Comparison of ENCODE assay signal across 7 mouse cellular contexts in genomic region chr1:118390266-118390660, GRCm38 (mm10). TPM values are rescaled to one million over a fixed set of nuclear protein-coding genes. Genes with fewer than 3 reads are reported as not detected.
DNase-seq lines count a peak whose midpoint lies in the region; ATAC-seq and TF ChIP-seq lines count a peak whose summit lies in the region.

No protein-coding gene starts in this region.

- 14% methylated on average over 8 of the region's 8 CpGs for WGBS in lung, embryonic 15.5 days
- 15% methylated on average over 8 of the region's 8 CpGs for WGBS in intestine, postnatal 0 days
- 6% methylated on average over 8 of the region's 8 CpGs for WGBS in olfactory bulb, adult 2 months

- peaks cover 13% of the 10 kb centered on the region for H3K4me1 ChIP-seq in lung, embryonic 15.5 days
- no peaks in the 10 kb centered on the region for H3K4me1 ChIP-seq in embryonic fibroblast, embryonic 13.5 days (ENCODE audit: control insufficient read depth, insufficient read depth, low read length)
- H3K4me1 ChIP-seq in intestine, postnatal 0 days (replicated peaks; ENCODE audit: control insufficient read depth, insufficient read depth, low read length), result no peaks in the 10 kb centered on the region
- H3K4me1 ChIP-seq in olfactory bulb, adult 2 months (ENCODE audit: control insufficient read depth, insufficient read depth, low read length), result no peaks in the 10 kb centered on the region

- no peak for TF ChIP-seq CTCF in embryonic fibroblast, embryonic 13.5 days (IDR thresholded peaks at IDR 0.05; ENCODE audit: borderline replicate concordance, insufficient read depth, low read length)
- no peak for TF ChIP-seq CTCF in intestine, postnatal 0 days (IDR thresholded peaks at IDR 0.05; ENCODE audit: low read depth)
- no peak for TF ChIP-seq CTCF in olfactory bulb, adult 2 months (IDR thresholded peaks at IDR 0.05; ENCODE audit: insufficient read depth, low read depth, low read length)

- H3K27ac ChIP-seq in lung, embryonic 15.5 days, result peak overlapping the region; percentile 90
- peak overlapping the region; percentile 74; the same call in 1 of the 2 replicates for H3K27ac ChIP-seq in embryonic fibroblast, embryonic 13.5 days (ENCODE audit: insufficient read depth, low read length)
- H3K27ac ChIP-seq in intestine, postnatal 0 days (ENCODE audit: low read depth, low read length), result peak overlapping the region; percentile 92
- peak overlapping the region; percentile 72; the same call in 1 of the 2 replicates for H3K27ac ChIP-seq in olfactory bulb, adult 2 months (ENCODE audit: insufficient read depth, low read depth, low read length)

- peak overlapping the region; percentile 71 for H3K9ac ChIP-seq in lung, embryonic 15.5 days
- H3K9ac ChIP-seq in intestine, postnatal 0 days (ENCODE audit: low read depth, low read length), result peak overlapping the region; percentile 90

- H3K4me3 ChIP-seq in lung, embryonic 15.5 days, result peak overlapping the region; percentile 76
- peak overlapping the region; percentile 61 for H3K4me3 ChIP-seq in embryonic fibroblast, embryonic 13.5 days (ENCODE audit: insufficient read depth, low read length)
- peak overlapping the region; percentile 95 for H3K4me3 ChIP-seq in intestine, postnatal 0 days (ENCODE audit: low read depth, low read length)
- H3K4me3 ChIP-seq in olfactory bulb, adult 2 months (ENCODE audit: insufficient read depth, low read depth, low read length), result peak overlapping the region; percentile 76

- no peak for ATAC-seq in lung, embryonic 15.5 days (ENCODE audit: borderline replicate concordance, extremely low read depth, low FRiP score, low TSS enrichment)
- ATAC-seq in intestine, postnatal 0 days, result no peak

- H3K9me3 ChIP-seq in lung, embryonic 15.5 days, result no peaks in the 10 kb centered on the region
- no peaks in the 10 kb centered on the region for H3K9me3 ChIP-seq in intestine, postnatal 0 days (ENCODE audit: control insufficient read depth)

- no peak for DNase-seq in lung, postnatal 36 days
- no peak for DNase-seq in adrenal gland, postnatal 36 days
- DNase-seq in left cerebral cortex, adult 18-20 months (ENCODE audit: low spot score in 2 of 2), result no peak

- no peaks in the 10 kb centered on the region for H3K36me3 ChIP-seq in lung, embryonic 15.5 days
- no peaks in the 10 kb centered on the region; the same call in 1 of the 2 replicates for H3K36me3 ChIP-seq in intestine, postnatal 0 days (ENCODE audit: control insufficient read depth, insufficient read depth)

- TF ChIP-seq POLR2A in embryonic fibroblast, embryonic 13.5 days (IDR thresholded peaks at IDR 0.05; ENCODE audit: low read depth, low read length), result no peak
- no peak for TF ChIP-seq POLR2A in olfactory bulb, adult 2 months (IDR thresholded peaks at IDR 0.05; ENCODE audit: insufficient read depth, low read depth, low read length)

- H3K27me3 ChIP-seq in lung, embryonic 15.5 days, result no peaks in the 10 kb centered on the region
- H3K27me3 ChIP-seq in intestine, postnatal 0 days (replicated peaks; ENCODE audit: control insufficient read depth, insufficient read depth, low read length), result no peaks in the 10 kb centered on the region

- H3K4me2 ChIP-seq in lung, embryonic 15.5 days, result peak overlapping the region; percentile 71
- H3K4me2 ChIP-seq in intestine, postnatal 0 days (replicated peaks; ENCODE audit: low read depth), result peak overlapping the region; percentile 81

RNA-seq across cellular contexts. Expression of gene Clasp1, which starts 1.4 kb away (rescaled TPM):
- polyA plus RNA-seq in lung, embryonic 15.5 days (2015; fragmentation: Nextera tagmentation; extraction: Ambion mirVana), result 40.1 and 44.1 TPM in 2 replicates
- 80.3 and 86.3 TPM in 2 replicates for polyA plus RNA-seq in embryonic fibroblast, embryonic 13.5 days (2011; ENCODE audit: insufficient read length, low read depth, missing spikeins)
- polyA plus RNA-seq in intestine, postnatal 0 days (2015; fragmentation: Nextera tagmentation; extraction: Ambion mirVana), result 8.7 and 11.5 TPM in 2 replicates
- 160 and 347 TPM in 2 replicates for polyA plus RNA-seq in olfactory bulb, adult 2 months (2012; ENCODE audit: insufficient read depth, insufficient read length, low replicate concordance, missing spikeins)
- total RNA-seq in adrenal gland, postnatal 36 days (2021), result 10 to 100 TPM; 39.7 to 44.5 TPM
- 100 to 1,000 TPM; 106 to 109 TPM for total RNA-seq in left cerebral cortex, adult 18-20 months (2021)
